ENCODE assay signal across 22 mouse cellular contexts in the genomic region with DNA sequence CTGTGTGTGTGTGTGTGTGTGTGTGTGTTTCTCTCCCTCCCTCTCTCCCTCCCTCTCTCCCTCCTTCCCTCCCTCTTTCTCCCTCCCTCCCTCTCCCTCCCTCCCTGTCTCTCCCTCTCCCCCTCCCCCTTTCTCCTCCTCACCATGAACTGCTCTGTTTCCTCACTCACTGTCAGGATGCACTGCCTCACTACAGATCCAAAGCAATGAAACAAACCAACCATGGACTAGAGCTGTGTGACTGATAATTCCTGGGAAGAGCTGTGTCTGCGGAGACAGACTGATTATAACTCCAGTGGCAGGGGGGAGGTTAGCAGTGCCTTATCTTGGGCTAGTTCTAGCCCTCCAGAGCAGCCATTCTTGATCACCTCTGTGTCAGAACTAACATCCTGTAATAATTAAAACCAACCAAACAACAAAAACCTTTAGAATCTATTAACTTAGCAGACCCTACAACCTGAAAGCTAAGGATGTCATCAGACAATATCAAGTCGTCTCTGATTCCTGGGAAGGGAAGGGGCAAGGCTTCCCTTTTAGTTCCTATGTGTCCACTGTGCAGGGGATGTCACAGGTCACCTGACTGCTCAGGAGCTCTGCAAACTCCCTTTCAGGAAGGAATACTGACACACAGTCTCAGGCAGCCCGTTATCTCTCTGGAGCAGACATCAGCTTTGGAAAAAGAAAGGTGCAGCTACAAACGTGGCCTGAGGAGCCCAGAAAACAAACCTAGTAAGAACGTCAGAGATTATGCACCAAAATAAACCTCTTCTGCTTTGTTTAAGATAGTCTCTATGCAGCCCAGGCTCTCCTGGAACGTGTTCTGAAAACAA. TPM values are rescaled to one million over a fixed set of nuclear protein-coding genes. Genes with fewer than 3 reads are reported as not detected.
DNase-seq lines count a peak whose midpoint lies in the region; ATAC-seq and TF ChIP-seq lines count a peak whose summit lies in the region.
"Had no signal": no experiment of that assay in that cellular context is flagged by ENCODE, and none has a peak within 500 bp of the region (broad histone marks: within the 10 kb centered on the region; RNA-seq: fewer than 3 reads in every experiment).

No protein-coding gene starts in this region.

- H3K27ac ChIP-seq in hindbrain, embryonic 11.5 days (ENCODE audit: low read depth, low read length) = peak overlapping the region; percentile 3; the same call in 1 of the 2 replicates
- no peak overlapping the region for H3K27ac ChIP-seq in hindbrain, postnatal 0 days
- peak overlapping the region; percentile 45 for H3K27ac ChIP-seq in liver, embryonic 12.5 days
- H3K27ac ChIP-seq: hindbrain, embryonic 15.5 days; left cerebral cortex, adult 2 months; limb, embryonic 10.5 days had no signal

- no peaks in the 10 kb centered on the region for H3K9me3 ChIP-seq in hindbrain, embryonic 11.5 days (ENCODE audit: control insufficient read depth, low read length)
- no peaks in the 10 kb centered on the region for H3K9me3 ChIP-seq in hindbrain, postnatal 0 days (ENCODE audit: low read length)
- no peaks in the 10 kb centered on the region for H3K9me3 ChIP-seq in liver, embryonic 12.5 days (replicated peaks)
- H3K9me3 ChIP-seq: hindbrain, embryonic 15.5 days; limb, embryonic 10.5 days; midbrain, embryonic 10.5 days had no signal

- WGBS in hindbrain, embryonic 11.5 days = 69% methylated on average over 6 of the region's 6 CpGs
- 67% methylated on average over 6 of the region's 6 CpGs for whole genome bisulfite sequencing in hindbrain, postnatal 0 days
- 11% methylated on average over 6 of the region's 6 CpGs for WGBS in liver, embryonic 12.5 days (ENCODE audit: insufficient replicate concordance)

- no peaks in the 10 kb centered on the region for H3K27me3 ChIP-seq in hindbrain, embryonic 11.5 days (ENCODE audit: control insufficient read depth, insufficient read depth, low read length)
- H3K27me3 ChIP-seq in hindbrain, postnatal 0 days (ENCODE audit: insufficient read depth, low read length) = no peaks in the 10 kb centered on the region
- H3K27me3 ChIP-seq in liver, embryonic 12.5 days (replicated peaks) = no peaks in the 10 kb centered on the region
- H3K27me3 ChIP-seq: hindbrain, embryonic 15.5 days had no signal

- no peak overlapping the region for H3K9ac ChIP-seq in hindbrain, embryonic 11.5 days (ENCODE audit: low read depth, low read length)
- H3K9ac ChIP-seq in hindbrain, postnatal 0 days (replicated peaks; ENCODE audit: low read length) = no peak overlapping the region
- H3K9ac ChIP-seq in liver, embryonic 12.5 days = 0 out of 2 replicates have a peak overlapping the region, but pooled peaks have one; percentile 4
- H3K9ac ChIP-seq: hindbrain, embryonic 15.5 days had no signal

- H3K4me1 ChIP-seq in hindbrain, embryonic 11.5 days (replicated peaks; ENCODE audit: control insufficient read depth, insufficient read depth, low read length) = no peaks in the 10 kb centered on the region
- H3K4me1 ChIP-seq in hindbrain, postnatal 0 days (ENCODE audit: insufficient read depth, low read length) = no peaks in the 10 kb centered on the region
- peaks cover 31% of the 10 kb centered on the region for H3K4me1 ChIP-seq in liver, embryonic 12.5 days
- H3K4me1 ChIP-seq: hindbrain, embryonic 15.5 days had no signal

- ATAC-seq in hindbrain, embryonic 11.5 days (ENCODE audit: low FRiP score) = no peak
- ATAC-seq in hindbrain, postnatal 0 days = no peak
- peak; percentile 88 for ATAC-seq in liver, embryonic 12.5 days
- peak; percentile 81 for ATAC-seq in megakaryocyte-erythroid progenitor cell, adult 5-6 weeks (replicated peaks; ENCODE audit: low FRiP score, low TSS enrichment, poor library complexity, severe bottlenecking)
- ATAC-seq: CD4-positive, CD25-positive, alpha-beta regulatory T cell, adult 4 months; forebrain, embryonic 16.5 days; intestine, embryonic 16.5 days had no signal

- TF ChIP-seq CTCF in hindbrain, postnatal 0 days (IDR thresholded peaks at IDR 0.05; ENCODE audit: low read depth) = no peak

- no peak overlapping the region for H3K4me3 ChIP-seq in hindbrain, embryonic 11.5 days (ENCODE audit: low read depth, low read length)
- H3K4me3 ChIP-seq in hindbrain, postnatal 0 days (ENCODE audit: low read length) = no peak overlapping the region
- no peak overlapping the region for H3K4me3 ChIP-seq in liver, embryonic 12.5 days
- H3K4me3 ChIP-seq: hindbrain, embryonic 15.5 days; left cerebral cortex, adult 2 months; limb, embryonic 10.5 days; midbrain, embryonic 10.5 days had no signal

- no peak overlapping the region for H3K4me2 ChIP-seq in hindbrain, embryonic 11.5 days (replicated peaks; ENCODE audit: low read depth, low read length)
- no peak overlapping the region for H3K4me2 ChIP-seq in hindbrain, postnatal 0 days (ENCODE audit: low read depth, low read length)
- H3K4me2 ChIP-seq in liver, embryonic 12.5 days = peak overlapping the region; percentile 10; the same call in 1 of the 2 replicates
- H3K4me2 ChIP-seq: hindbrain, embryonic 15.5 days had no signal

- H3K36me3 ChIP-seq in hindbrain, embryonic 11.5 days (ENCODE audit: control insufficient read depth, insufficient read depth, low read length) = no peaks in the 10 kb centered on the region
- H3K36me3 ChIP-seq in hindbrain, postnatal 0 days (ENCODE audit: insufficient read depth, low read length) = no peaks in the 10 kb centered on the region
- H3K36me3 ChIP-seq in liver, embryonic 12.5 days = no peaks in the 10 kb centered on the region
- H3K36me3 ChIP-seq: hindbrain, embryonic 15.5 days; limb, embryonic 10.5 days; midbrain, embryonic 10.5 days had no signal

- peak; percentile 81 for DNase-seq in heart, adult 11 months
- no peak for DNase-seq in heart, adult 9 months (ENCODE audit: low spot score in 2 of 2)
- no peak for DNase-seq in hindbrain, embryonic 11.5 days (ENCODE audit: low spot score)
- no peak for DNase-seq in hindbrain, postnatal 0 days (ENCODE audit: low spot score)
- no peak for DNase-seq in right cerebral cortex, adult 18-20 months
- DNase-seq in layer of hippocampus, postnatal 14 days (ENCODE audit: low spot score in 2 of 2) = no peak
- DNase-seq: cerebellum, adult 9-10 months; gastrocnemius, postnatal 25 days; kidney, postnatal 36 days; lung, adult 18-20 months; right cerebral cortex, postnatal 14 days; thymus, adult 18-20 months; thymus, postnatal 4 days had no signal

RNA-seq across cellular contexts. Expression of a gene that starts 12.1 kb away (rescaled TPM):
- polyA plus RNA-seq in hindbrain, embryonic 11.5 days (2014; fragmentation: Nextera tagmentation; extraction: Ambion mirVana) = 11.0 and 14.3 TPM in 2 replicates
- total RNA-seq in hindbrain, postnatal 0 days (2014; rRNA removed) = 32.2 and 41.9 TPM in 2 replicates
- polyA plus RNA-seq in hindbrain, postnatal 0 days (2015; fragmentation: Nextera tagmentation; extraction: Ambion mirVana) = 39.5 and 44.6 TPM in 2 replicates
- polyA plus RNA-seq in liver, embryonic 12.5 days (2016; fragmentation: Nextera tagmentation; extraction: Ambion mirVana) = 3.8 and 4.4 TPM in 2 replicates
- total RNA-seq in megakaryocyte-erythroid progenitor cell, adult 5-6 weeks (2014; fragmentation: Nextera tagmentation) = 4.8 TPM in 2 replicates
- total RNA-seq in megakaryocyte-erythroid progenitor cell, adult 5-6 weeks (2017) = 1.7 and 4.3 TPM in 2 replicates
- total RNA-seq in layer of hippocampus, postnatal 14 days (2021) = 10 to 100 TPM; 31.2 to 31.4 TPM

Comparison
In these comparisons a context has a peak if more than half of its experiments do, and no peak if none do; other contexts are left out.
1. ATAC-seq: peak in liver, embryonic 12.5 days (single experiment) and megakaryocyte-erythroid progenitor cell, adult 5-6 weeks (single experiment); none in hindbrain, embryonic 11.5 days (single experiment) and hindbrain, postnatal 0 days (single experiment).